Mouse (Mus musculus) T-helper 17 cell (primary cell): ENCODE results near the gene Rps6kc1.

Source experiments
- in situ Hi-C, 2 experiments: fragments of 300-600 bp; cut with MboI, MseI; formaldehyde crosslinking; loops; 1 replicate in 1 of 2; 2 replicates in 1 of 2; pipeline ENCODE4 v1.15.1; 2025; ENCODE audit warnings: high pct_unique_total_duplicates in 2 of 2

The Rps6kc1 gene

GRCm38 (mm10) chr1:190768307-190768706, 143.3 kb downstream of the Rps6kc1 start:
- in situ Hi-C loops: no loop called here

DNA sequence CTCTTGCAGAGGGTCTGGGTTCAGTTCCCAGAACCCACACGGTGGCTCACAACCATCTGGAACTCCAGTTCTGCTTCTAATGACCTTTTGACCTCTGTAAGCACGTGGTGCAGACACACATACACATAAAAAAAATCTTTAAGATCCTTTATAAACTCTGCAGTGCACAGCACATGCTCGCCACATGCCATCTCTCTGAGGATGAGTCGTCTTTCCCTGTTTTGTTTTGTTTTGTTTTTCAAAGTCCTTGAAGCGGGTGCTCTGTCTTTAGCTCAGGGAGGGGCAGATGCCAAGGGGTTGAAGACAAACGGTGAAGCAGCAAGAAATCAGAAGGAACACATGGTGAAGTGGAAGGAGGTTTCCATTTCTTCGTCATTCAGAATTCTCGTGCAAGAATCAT, 143.9 kb downstream of the Rps6kc1 start:
- in situ Hi-C loops: no loop called here

- in situ Hi-C loops: no loop called here
These were observed 144.8 kb downstream of the Rps6kc1 start for GRCm38 (mm10) chr1:190766800-190767199.

GRCm38 (mm10) chr1:190763756-190764155, 147.8 kb downstream of the Rps6kc1 start:
- in situ Hi-C loops: no loop called here

DNA sequence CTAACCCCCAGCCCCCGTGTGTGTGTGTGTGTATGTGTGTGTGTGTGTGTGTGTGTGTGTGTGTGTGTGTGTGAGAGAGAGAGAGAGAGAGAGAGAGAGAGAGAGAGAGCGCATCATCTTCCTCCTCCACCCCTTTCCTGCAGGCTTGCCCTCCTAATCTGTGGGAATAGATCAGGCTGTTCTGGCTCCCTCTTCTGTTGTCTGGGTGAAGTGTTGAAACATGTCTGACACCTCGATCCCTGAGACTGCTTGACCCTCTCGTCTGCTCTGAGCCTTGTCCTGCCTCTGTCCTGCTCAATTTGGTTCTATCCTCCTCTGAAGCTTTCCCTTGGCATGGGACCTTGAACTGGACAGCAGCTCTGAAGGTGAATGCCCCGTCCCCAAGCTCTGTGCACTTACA, 149.8 kb downstream of the Rps6kc1 start:
- in situ Hi-C loops: no loop called here

DNA sequence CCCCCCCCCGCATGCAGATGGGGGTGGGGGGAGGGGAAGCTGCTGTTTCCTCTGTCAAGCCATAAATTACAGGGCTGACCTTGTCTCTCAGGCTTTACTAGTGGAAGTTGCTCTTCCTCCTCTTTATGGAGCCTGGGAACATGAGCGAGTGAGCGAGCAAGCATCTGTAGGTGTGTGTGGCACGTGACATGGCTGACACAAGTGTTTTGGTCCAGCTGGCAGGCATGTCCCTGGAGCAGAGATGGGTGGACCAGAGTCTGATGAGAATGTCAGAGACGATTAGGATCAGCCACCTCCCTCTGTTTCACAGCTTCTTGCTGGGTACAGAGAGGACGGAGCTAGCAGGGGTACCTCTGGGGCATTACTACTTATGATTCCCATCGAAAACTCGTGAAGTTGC, 153.7 kb downstream of the Rps6kc1 start:
- in situ Hi-C loops: no loop called here

DNA sequence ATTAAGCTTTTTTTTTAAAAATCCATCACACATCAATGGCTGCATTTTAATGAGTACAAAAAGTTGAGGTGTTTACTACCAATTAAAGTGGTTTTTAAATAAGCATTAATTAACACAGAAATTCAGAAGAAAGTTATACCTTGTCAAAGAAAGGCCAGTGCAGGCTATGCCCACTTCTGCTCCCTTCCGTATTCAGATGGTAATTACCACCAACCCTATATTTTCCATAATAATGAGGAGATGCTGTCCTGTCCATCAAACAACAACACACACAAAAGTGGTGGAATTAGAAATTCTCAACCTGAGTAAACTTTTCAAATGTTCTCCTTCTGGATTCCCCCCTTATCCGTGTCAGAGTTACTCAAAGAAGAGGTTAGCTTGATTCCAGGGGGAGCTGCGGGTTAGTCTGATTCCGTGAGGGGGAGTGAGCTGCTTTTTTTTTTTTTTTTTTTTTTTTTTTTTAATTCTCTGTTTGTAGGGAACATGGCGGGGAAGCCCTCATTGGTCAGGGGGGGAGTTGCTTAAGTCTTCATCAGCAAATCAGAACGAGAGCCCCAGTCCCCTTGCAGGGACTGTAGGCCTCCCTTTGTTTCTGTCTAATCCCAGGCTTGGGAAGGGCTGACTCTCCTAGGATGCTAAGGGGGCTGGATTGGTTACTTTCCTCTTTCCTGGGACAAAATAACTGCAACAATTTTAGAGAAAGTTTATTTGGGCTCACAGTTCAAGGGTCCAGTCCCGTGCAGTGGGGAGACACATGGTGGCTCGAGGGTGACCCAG, 159.6 kb downstream of the Rps6kc1 start:
- in situ Hi-C loops: no loop called here

GRCm38 (mm10) chr1:190748937-190749336, 162.6 kb downstream of the Rps6kc1 start:
- in situ Hi-C loops: no loop called here

DNA sequence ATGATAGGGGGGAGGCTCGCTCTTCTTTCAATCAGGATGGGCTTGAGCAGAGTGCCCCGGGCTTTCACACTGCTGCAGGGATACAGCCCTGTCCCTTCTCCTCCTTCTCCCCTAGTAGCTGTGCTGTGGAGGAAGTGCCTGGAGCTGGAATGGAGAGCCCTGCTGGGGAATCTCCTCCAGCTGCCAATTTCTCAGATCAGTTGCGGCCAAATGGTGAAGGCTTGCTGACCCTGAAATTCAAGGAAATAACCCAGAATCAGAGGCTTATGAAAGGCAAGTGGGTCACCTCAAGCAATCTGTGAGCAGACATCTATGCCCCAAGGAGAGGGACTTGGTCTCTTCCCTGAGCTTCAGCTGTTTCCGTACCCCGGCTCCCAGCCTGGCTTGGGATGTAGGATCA, 170.1 kb downstream of the Rps6kc1 start:
- in situ Hi-C loops: no loop called here

DNA sequence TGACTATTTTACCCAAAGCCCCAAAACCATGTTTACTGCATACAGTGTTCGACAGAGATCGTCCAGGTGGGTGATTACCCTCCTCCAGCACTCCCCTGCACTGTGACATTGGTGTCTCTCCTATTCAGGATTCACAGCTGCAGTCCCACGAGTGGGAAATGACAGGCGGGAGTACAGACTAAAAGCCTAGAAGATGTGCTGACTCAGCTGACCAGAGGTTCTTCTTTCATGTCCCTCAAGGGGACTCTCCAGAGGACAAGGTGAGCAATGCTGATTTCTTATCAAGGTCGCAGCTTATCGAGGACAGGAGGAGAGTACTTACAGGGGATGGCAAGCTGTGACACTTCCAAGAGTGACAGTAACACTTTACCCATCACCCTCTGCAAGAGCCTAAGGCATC, 178.8 kb downstream of the Rps6kc1 start:
- in situ Hi-C loops: no loop called here

DNA sequence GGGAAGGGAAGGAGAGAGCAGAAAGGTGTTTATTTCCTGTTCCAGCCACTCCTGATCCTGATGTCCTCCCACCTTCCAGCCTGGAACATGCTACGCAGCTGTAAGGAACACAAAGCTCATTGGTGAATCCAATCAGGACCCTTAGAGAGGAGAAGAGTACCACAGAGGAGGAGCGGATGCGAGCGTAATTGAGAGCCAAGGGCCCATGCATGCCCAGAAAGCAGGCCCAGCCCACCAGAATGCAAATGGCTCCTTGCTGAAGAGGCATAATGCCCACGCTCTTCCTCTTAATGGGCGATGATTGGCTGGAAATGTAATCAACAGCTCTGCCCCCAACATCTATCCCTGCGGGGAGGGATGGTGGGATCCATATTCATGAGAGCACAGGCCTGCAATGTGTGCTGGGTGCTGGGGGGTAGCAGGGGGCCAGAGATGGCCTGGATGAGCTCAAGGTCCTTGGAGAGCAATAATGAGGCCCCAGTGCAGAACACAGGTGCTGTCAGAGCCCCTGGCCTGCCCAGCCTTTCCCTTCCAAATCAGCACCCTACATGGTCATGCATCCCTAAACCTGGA, 182.0 kb downstream of the Rps6kc1 start:
- in situ Hi-C loops: no loop called here

DNA sequence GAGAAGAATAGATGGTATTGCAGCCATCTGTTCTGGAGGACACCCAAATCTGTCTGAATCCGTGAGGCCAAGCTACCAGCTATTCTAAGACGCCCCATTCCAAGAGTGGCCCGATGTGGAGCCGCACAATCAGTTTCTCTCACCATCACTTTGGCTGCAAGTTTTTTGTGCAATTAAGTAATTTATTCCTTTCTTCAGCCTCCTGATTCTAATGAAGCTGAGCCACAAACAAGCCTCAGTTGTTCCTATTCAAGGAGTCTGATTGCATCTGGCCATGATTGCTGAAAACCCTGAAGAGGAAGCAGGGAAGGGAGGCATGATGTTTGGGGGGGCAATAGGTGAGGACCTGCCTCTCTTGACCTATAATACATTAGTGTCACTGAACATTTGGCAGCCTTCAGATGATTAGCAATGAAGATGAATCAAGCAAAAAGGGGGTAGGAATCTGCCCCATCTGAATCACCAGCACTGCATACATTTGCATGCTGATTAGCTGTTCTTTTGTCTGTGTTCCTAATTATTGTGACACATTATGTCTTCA, 183.4 kb downstream of the Rps6kc1 start:
- in situ Hi-C loops: no loop called here

DNA sequence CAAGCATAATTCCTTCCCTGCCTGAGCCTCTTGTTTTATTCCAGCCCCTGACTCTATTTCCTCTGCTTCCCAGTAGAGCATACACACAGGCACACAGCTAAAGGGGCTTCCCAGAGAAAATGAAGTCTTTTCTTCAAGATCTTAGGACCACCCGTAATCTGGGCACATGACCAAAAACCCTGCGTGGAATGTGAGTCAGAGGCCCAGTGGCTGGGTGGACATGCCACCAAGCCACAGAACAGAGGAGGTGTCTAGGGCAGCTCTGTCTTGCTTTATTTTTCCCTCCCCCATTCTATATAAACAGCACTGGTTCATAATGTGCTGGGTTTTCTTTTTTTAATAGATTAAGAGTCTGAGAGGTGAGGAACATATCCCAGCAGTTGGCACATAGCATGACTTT, 184.2 kb downstream of the Rps6kc1 start:
- in situ Hi-C loops: no loop called here

GRCm38 (mm10) chr1:190724591-190725380, 186.8 kb downstream of the Rps6kc1 start:
- in situ Hi-C loops: no loop called here

- in situ Hi-C loops: no loop called here
These were observed 187.6 kb downstream of the Rps6kc1 start for GRCm38 (mm10) chr1:190723926-190724430.

- in situ Hi-C loops: no loop called here
These were observed 197.7 kb downstream of the Rps6kc1 start for GRCm38 (mm10) chr1:190713848-190714247.

DNA sequence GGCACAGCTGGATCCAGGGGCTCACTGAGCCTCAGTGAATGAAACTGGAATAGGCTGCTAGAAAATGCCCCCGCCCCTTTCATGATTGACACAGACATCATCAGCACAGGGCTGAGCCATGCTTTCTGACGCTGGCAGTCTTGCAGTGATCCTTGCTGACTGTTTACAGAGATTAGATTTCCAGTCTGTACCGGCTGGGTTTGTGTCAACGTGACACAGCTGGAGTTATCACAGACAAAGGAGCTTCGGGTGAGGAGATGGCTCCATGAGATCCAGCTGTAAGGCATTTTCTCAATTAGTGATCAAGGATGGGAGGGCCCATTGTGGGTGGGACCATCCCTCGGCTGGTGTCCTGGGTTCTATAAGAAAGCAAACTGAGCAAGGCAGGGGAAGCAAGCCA, 214.0 kb downstream of the Rps6kc1 start:
- in situ Hi-C loops: no loop called here

- in situ Hi-C loops: no loop called here
These were observed 216.0 kb downstream of the Rps6kc1 start for GRCm38 (mm10) chr1:190695589-190695988.

DNA sequence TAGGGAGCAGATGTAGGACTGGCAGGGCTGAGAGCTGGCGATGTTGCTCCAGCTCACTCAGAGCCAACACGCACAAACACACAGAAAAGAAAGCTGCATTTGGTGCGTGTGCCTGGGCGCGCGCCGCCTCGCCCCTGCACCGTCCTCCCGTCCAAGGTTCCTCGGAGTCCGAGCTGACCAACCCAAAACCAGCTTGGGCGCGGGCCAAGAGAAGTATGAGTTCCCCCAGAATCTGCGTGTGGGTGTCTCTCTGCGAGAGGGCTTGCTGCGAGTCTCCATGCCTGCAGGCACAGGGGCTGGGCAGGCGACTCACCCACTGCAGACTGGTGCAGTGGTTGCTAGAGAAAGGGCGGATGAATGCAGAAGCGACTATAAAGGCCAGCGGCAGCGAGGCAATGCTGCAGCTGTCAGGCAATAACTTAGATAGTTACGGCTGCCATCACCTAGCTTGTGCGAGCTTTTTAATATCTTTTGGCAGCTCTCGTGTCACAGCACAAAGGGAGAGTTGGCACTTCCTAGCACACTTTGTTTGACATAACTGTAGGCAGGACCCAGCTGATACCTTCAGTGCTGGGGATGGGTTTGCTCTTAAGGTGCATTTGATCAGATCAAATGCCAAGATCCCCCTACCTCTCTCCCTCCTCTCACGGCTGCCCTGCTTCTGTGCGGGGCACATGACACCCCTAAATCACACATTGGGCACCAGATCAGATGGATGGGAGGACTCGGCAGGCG, 220.9 kb downstream of the Rps6kc1 start:
- in situ Hi-C loops: no loop called here

- in situ Hi-C loops: no loop called here
These were observed 228.5 kb downstream of the Rps6kc1 start for GRCm38 (mm10) chr1:190683060-190683459.
